Mouse (Mus musculus) liver, embryonic 14.5 days (tissue): ENCODE measurements around the gene Gm32742. TPM values are rescaled to one million over a fixed set of nuclear protein-coding genes. Genes with fewer than 3 reads are reported as not detected.

Experiments used
- ATAC-seq: fragments of 200-750 bp; cut with Nextera tagmentation; 2 replicates; pipeline ENCODE4 v1.8.0; 2017; ENCODE audit warnings: moderate number of reproducible peaks, mild to moderate bottlenecking, moderate library complexity; ENCODE audit not compliant: insufficient read depth
- DNase-seq, 3 experiments: peaks; one replicate each; pipeline ENCODE4 v3.0.0-alpha.2; 2012 to 2013; ENCODE audit warnings: low read depth in 3 of 3, low spot score in 3 of 3
- H3K27ac ChIP-seq: fragments of 300-500 bp; sonication (generic); 2 replicates; pipeline ENCODE4 v1.5.1; 2014; ENCODE audit warnings: moderate library complexity, mild to moderate bottlenecking, control low read depth, inconsistent platforms
- H3K27me3 ChIP-seq: fragments of 300-500 bp; sonication (generic); 2 replicates; pipeline ENCODE4 v1.6.1; 2014; ENCODE audit warnings: mild to moderate bottlenecking, low read length, moderate library complexity; ENCODE audit not compliant: control insufficient read depth, insufficient read depth
- H3K36me3 ChIP-seq: fragments of 300-500 bp; sonication (generic); replicated peaks from 2 replicates; pipeline ENCODE4 v1.6.1; 2014; ENCODE audit warnings: low read depth; ENCODE audit not compliant: control insufficient read depth, insufficient read depth
- H3K4me1 ChIP-seq, 2 experiments: fragments of 200-500 bp in 1 of 2; fragments of 300-500 bp in 1 of 2; sonication (generic) in 1 of 2; replicated peaks; 2 replicates each; pipeline ENCODE4 v1.6.1; 2012 to 2014; ENCODE audit warnings: antibody characterized with exemption in 1 of 2, inconsistent platforms in 1 of 2, low read length in 1 of 2; ENCODE audit not compliant: control insufficient read depth in 2 of 2, insufficient read depth in 2 of 2
- H3K4me2 ChIP-seq: fragments of 300-500 bp; sonication (generic); 2 replicates; pipeline ENCODE4 v1.6.1; 2014; ENCODE audit warnings: low read depth, mild to moderate bottlenecking, control low read depth, moderate library complexity
- H3K4me3 ChIP-seq, 2 experiments: fragments of 200-500 bp in 1 of 2; fragments of 300-500 bp in 1 of 2; sonication (generic) in 1 of 2; 2 replicates each; pipeline ENCODE4 v1.5.1; 2012 to 2014; ENCODE audit warnings: low read depth in 2 of 2, low read length in 2 of 2, mild to moderate bottlenecking in 2 of 2, control low read depth in 1 of 2, inconsistent platforms in 1 of 2, moderate library complexity in 1 of 2; ENCODE audit not compliant: insufficient read depth in 1 of 2
- H3K9ac ChIP-seq: fragments of 300-500 bp; sonication (generic); replicated peaks from 2 replicates; pipeline ENCODE4 v1.6.1; 2014; ENCODE audit warnings: mild to moderate bottlenecking, control low read depth, moderate library complexity
- H3K9me3 ChIP-seq: fragments of 300-500 bp; sonication (generic); 2 replicates; pipeline ENCODE4 v1.6.1; 2016; ENCODE audit warnings: low read length, mixed read lengths; ENCODE audit not compliant: control insufficient read depth
- CTCF ChIP-seq: IDR thresholded peaks from 2 replicates; pipeline ENCODE4 v1.5.1; 2016; ENCODE audit warnings: antibody characterized with exemption, low read depth, control low read depth
- EP300 ChIP-seq: IDR thresholded peaks from 2 replicates; pipeline ENCODE4 v1.6.1; 2016; ENCODE audit warnings: antibody characterized with exemption, low read depth
- WGBS: fragments of 180-500 bp; shearing (Covaris S2); extraction: QIAGEN DNeasy Blood & Tissue Kit; methylation state at CpG from one replicate; pipeline ENCODE4 v1.1.7; 2014; ENCODE audit not compliant: insufficient replicate concordance; 5-methylcytosine and 5-hydroxymethylcytosine counted together
- polyA plus RNA-seq, 2 experiments: library from polyadenylated mRNA; depleted of rRNA in 1 of 2; stranded (reverse) in 1 of 2; unstranded in 1 of 2; fragments of >200 nt; fragmentation: Nextera tagmentation in 1 of 2; extraction: Ambion mirVana in 1 of 2; gene quantifications; 2 replicates each; pipeline versions ENCODE4 v1.2.1 to v1.2.3; 2012 to 2014

Gm32742 gene
- polyA plus RNA-seq, 2 experiments = 0.01 to 0.02 TPM

- ATAC-seq (no peak), DNase-seq (no peak)
- H3K4me1 ChIP-seq = no peaks in the 10 kb centered on the region
- no peak overlapping the region for H3K27ac ChIP-seq
- no peak overlapping the region for H3K4me2 ChIP-seq
- no peak overlapping the region for H3K9ac ChIP-seq
- no peak overlapping the region for H3K4me3 ChIP-seq
- no peaks in the 10 kb centered on the region for H3K9me3 ChIP-seq
- TF ChIP-seq EP300 (no peak), CTCF (no peak)
- H3K27me3 ChIP-seq = no peaks in the 10 kb centered on the region
- 57% methylated on average over 7 of the region's 7 CpGs for WGBS
- no peaks in the 10 kb centered on the region for H3K36me3 ChIP-seq
Observed at GRCm38 (mm10) chr9:51169133-51169532, 3.8 kb upstream of the Gm32742 start.

GRCm38 (mm10) chr9:51168698-51169097 is 3.4 kb upstream of the Gm32742 start:
- H3K9ac ChIP-seq = no peak overlapping the region
- H3K4me1 ChIP-seq = no peaks in the 10 kb centered on the region
- H3K27me3 ChIP-seq = no peaks in the 10 kb centered on the region
- DNase-seq = no peak
- H3K36me3 ChIP-seq = no peaks in the 10 kb centered on the region
- no peak overlapping the region for H3K4me3 ChIP-seq
- 60% methylated on average over 5 of the region's 5 CpGs for WGBS
- TF ChIP-seq EP300 = no peak
- TF ChIP-seq CTCF = no peak
- ATAC-seq = no peak
- H3K9me3 ChIP-seq = no peaks in the 10 kb centered on the region
- H3K4me2 ChIP-seq = no peak overlapping the region
- no peak overlapping the region for H3K27ac ChIP-seq

GRCm38 (mm10) chr9:51167954-51168353 is 2.6 kb upstream of the Gm32742 start:
- no peaks in the 10 kb centered on the region for H3K4me1 ChIP-seq
- no peak overlapping the region for H3K9ac ChIP-seq
- no peak overlapping the region for H3K4me2 ChIP-seq
- H3K9me3 ChIP-seq = no peaks in the 10 kb centered on the region
- no peaks in the 10 kb centered on the region for H3K36me3 ChIP-seq
- 51% methylated on average over 11 of the region's 11 CpGs for WGBS
- DNase-seq = no peak
- no peak overlapping the region for H3K4me3 ChIP-seq
- H3K27ac ChIP-seq = no peak overlapping the region
- no peak for ATAC-seq
- TF ChIP-seq CTCF (no peak), EP300 (no peak)
- H3K27me3 ChIP-seq = no peaks in the 10 kb centered on the region

GRCm38 (mm10) chr9:51163989-51164388 is 1.3 kb downstream of the Gm32742 start:
- no peaks in the 10 kb centered on the region for H3K4me1 ChIP-seq
- H3K4me3 ChIP-seq = no peak overlapping the region
- ATAC-seq (no peak), DNase-seq (no peak)
- H3K4me2 ChIP-seq = no peak overlapping the region
- H3K9ac ChIP-seq = no peak overlapping the region
- 66% methylated on average over 5 of the region's 5 CpGs for WGBS
- TF ChIP-seq EP300 = no peak
- no peak for TF ChIP-seq CTCF
- no peaks in the 10 kb centered on the region; the same call in 1 of the 2 replicates for H3K27me3 ChIP-seq
- H3K9me3 ChIP-seq = no peaks in the 10 kb centered on the region
- H3K36me3 ChIP-seq = no peaks in the 10 kb centered on the region
- H3K27ac ChIP-seq = no peak overlapping the region

GRCm38 (mm10) chr9:51161771-51162388 is 3.4 kb downstream of the Gm32742 start:
- Histone ChIP-seq H3K27me3 (no peaks in the 10 kb centered on the region; the same call in 1 of the 2 replicates), H3K36me3 (no peaks in the 10 kb centered on the region), H3K4me3 (no peak overlapping the region), H3K9me3 (no peaks in the 10 kb centered on the region), H3K4me1 (no peaks in the 10 kb centered on the region), H3K9ac (no peak overlapping the region), H3K4me2 (no peak overlapping the region), H3K27ac (no peak overlapping the region)
- whole genome bisulfite sequencing = 33% methylated on average over 4 of the region's 4 CpGs
- ATAC-seq (no peak), DNase-seq (peak; percentile 13 to 44 (median 36))
- TF ChIP-seq CTCF = peak; percentile 91
- TF ChIP-seq EP300 = no peak
